Mouse (Mus musculus) CH12.LX (cell line): ENCODE measurements around the gene Tom1. TPM values are rescaled to one million over a fixed set of nuclear protein-coding genes. Genes with fewer than 3 reads are reported as not detected.

Experiments used
- DNase-seq: peaks from one replicate; pipeline ENCODE4 v3.0.0-alpha.2; 2013; ENCODE audit errors: extremely low read depth
- H3K27ac ChIP-seq: 2 replicates; pipeline ENCODE4 v1.5.1; 2012; ENCODE audit warnings: low read depth, mild to moderate bottlenecking, control low read depth, moderate library complexity; ENCODE audit not compliant: insufficient read depth
- H3K27me3 ChIP-seq: replicated peaks from 2 replicates; pipeline ENCODE3; 2012; ENCODE audit warnings: inconsistent platforms
- H3K36me3 ChIP-seq, 2 experiments: replicated peaks in 1 of 2; 2 replicates each; pipeline versions ENCODE3 to v1.6.1; 2012; ENCODE audit warnings: inconsistent platforms in 1 of 2, low read length in 1 of 2, mild to moderate bottlenecking in 1 of 2, mixed read lengths in 1 of 2, moderate library complexity in 1 of 2; ENCODE audit not compliant: control insufficient read depth in 1 of 2, insufficient read depth in 1 of 2
- H3K4me1 ChIP-seq, 2 experiments: 2 replicates each; pipeline ENCODE4 v1.6.1; 2012; ENCODE audit warnings: inconsistent platforms in 1 of 2, moderate library complexity in 1 of 2; ENCODE audit not compliant: insufficient read depth in 2 of 2, control insufficient read depth in 1 of 2
- H3K4me2 ChIP-seq: 2 replicates; pipeline ENCODE4 v1.6.1; 2012; ENCODE audit warnings: low read depth, mild to moderate bottlenecking, control low read depth; ENCODE audit not compliant: poor library complexity, insufficient read depth, severe bottlenecking
- H3K4me3 ChIP-seq, 3 experiments: fragments of 150-350 bp in 1 of 3; sonication (generic) in 1 of 3; replicated peaks in 1 of 3; 2 replicates each; pipeline versions ENCODE3 to v1.5.1; 2011 to 2012; ENCODE audit warnings: low read depth in 2 of 3, low read length in 2 of 3, mild to moderate bottlenecking in 2 of 3, moderate library complexity in 2 of 3, control low read depth in 1 of 3, improper control_type of control experiment in 1 of 3, inconsistent platforms in 1 of 3, mixed read lengths in 1 of 3; ENCODE audit not compliant: poor library complexity in 1 of 3
- H3K79me2 ChIP-seq: replicated peaks from 2 replicates; pipeline ENCODE4 v1.6.1; 2012; ENCODE audit warnings: mild to moderate bottlenecking, moderate library complexity; ENCODE audit not compliant: control insufficient read depth, poor library complexity, insufficient read depth, severe bottlenecking; ENCODE audit errors: extremely low read depth
- H3K9ac ChIP-seq: 2 replicates; pipeline ENCODE4 v1.6.1; 2012; ENCODE audit warnings: low read depth, mild to moderate bottlenecking, control low read depth, moderate library complexity; ENCODE audit not compliant: insufficient read depth
- H3K9me3 ChIP-seq: replicated peaks from 2 replicates; pipeline ENCODE3; 2012; ENCODE audit warnings: low read length, inconsistent platforms, mixed read lengths
- BHLHE40 ChIP-seq: IDR thresholded peaks from 2 replicates; pipeline ENCODE4 v1.6.1; 2011; ENCODE audit warnings: mild to moderate bottlenecking, low read depth, low read length, improper control_type of control experiment
- CHD1 ChIP-seq: IDR thresholded peaks from 2 replicates; pipeline ENCODE4 v1.6.1; 2012; ENCODE audit warnings: low read depth, low read length, improper control_type of control experiment, inconsistent platforms
- CTCF ChIP-seq, 2 experiments: IDR thresholded peaks in 1 of 2; conservative IDR thresholded peaks in 1 of 2; 2 replicates each; pipeline ENCODE4 v1.5.1; 2011 to 2012; ENCODE audit warnings: low read depth in 2 of 2, low read length in 2 of 2, improper control_type of control experiment in 1 of 2, inconsistent platforms in 1 of 2, mild to moderate bottlenecking in 1 of 2, moderate library complexity in 1 of 2
- ELF1 ChIP-seq: IDR thresholded peaks from 2 replicates; pipeline ENCODE4 v1.6.1; 2014; ENCODE audit warnings: low read depth, mild to moderate bottlenecking, inconsistent platforms, low read length, improper control_type of control experiment
- EP300 ChIP-seq: IDR thresholded peaks from 2 replicates; pipeline ENCODE4 v1.6.1; 2011; ENCODE audit warnings: low read length, improper control_type of control experiment
- ETS1 ChIP-seq: conservative IDR thresholded peaks from 2 replicates; pipeline ENCODE4 v1.6.1; 2012; ENCODE audit warnings: low read depth, mild to moderate bottlenecking, inconsistent platforms, low read length, improper control_type of control experiment, moderate library complexity
- GABPA ChIP-seq: IDR thresholded peaks from 2 replicates; pipeline ENCODE4 v1.6.1; 2012; ENCODE audit warnings: low read depth, low read length, improper control_type of control experiment, inconsistent platforms; ENCODE audit not compliant: insufficient replicate concordance
- HCFC1 ChIP-seq: IDR thresholded peaks from 2 replicates; pipeline ENCODE4 v1.6.1; 2012; ENCODE audit warnings: low read depth, mild to moderate bottlenecking, inconsistent platforms, low read length, improper control_type of control experiment
- IRF4 ChIP-seq: IDR thresholded peaks from 2 replicates; pipeline ENCODE4 v1.6.1; 2014; ENCODE audit warnings: low read depth, mild to moderate bottlenecking, inconsistent platforms, low read length, improper control_type of control experiment
- JUND ChIP-seq: conservative IDR thresholded peaks from 2 replicates; pipeline ENCODE4 v1.6.1; 2011; ENCODE audit warnings: low read depth, low read length, improper control_type of control experiment
- MAFK ChIP-seq: IDR thresholded peaks from 2 replicates; pipeline ENCODE4 v1.6.1; 2011; ENCODE audit warnings: low read length, improper control_type of control experiment; ENCODE audit not compliant: insufficient replicate concordance
- MAX ChIP-seq: IDR thresholded peaks from 2 replicates; pipeline ENCODE4 v1.6.1; 2011; ENCODE audit warnings: low read length, improper control_type of control experiment
- MEF2A ChIP-seq: IDR thresholded peaks from 2 replicates; pipeline ENCODE4 v1.6.1; 2014; ENCODE audit warnings: low read depth, mild to moderate bottlenecking, inconsistent platforms, low read length, improper control_type of control experiment, borderline replicate concordance
- MXI1 ChIP-seq: IDR thresholded peaks from 2 replicates; pipeline ENCODE4 v1.6.1; 2011; ENCODE audit warnings: mild to moderate bottlenecking, low read depth, low read length, improper control_type of control experiment
- NRF1 ChIP-seq: IDR thresholded peaks from 2 replicates; pipeline ENCODE4 v1.6.1; 2014; ENCODE audit warnings: low read depth, mild to moderate bottlenecking, inconsistent platforms, low read length, improper control_type of control experiment, moderate library complexity
- POLR2A ChIP-seq: IDR thresholded peaks from 2 replicates; pipeline ENCODE4 v1.6.1; 2011; ENCODE audit warnings: low read depth, mild to moderate bottlenecking, improper control_type of control experiment, low read length
- POLR2AphosphoS2 ChIP-seq: IDR thresholded peaks from 2 replicates; pipeline ENCODE4 v1.6.1; 2011; ENCODE audit warnings: low read depth, low read length, improper control_type of control experiment
- RAD21 ChIP-seq: IDR thresholded peaks from 2 replicates; pipeline ENCODE4 v1.6.1; 2011; ENCODE audit warnings: low read depth, mild to moderate bottlenecking, low read length, improper control_type of control experiment, moderate library complexity
- SIN3A ChIP-seq: IDR thresholded peaks from 2 replicates; pipeline ENCODE4 v1.6.1; 2012; ENCODE audit warnings: low read length, improper control_type of control experiment, inconsistent platforms
- TBP ChIP-seq: conservative IDR thresholded peaks from 2 replicates; pipeline ENCODE4 v1.6.1; 2011; ENCODE audit warnings: low read depth, low read length, improper control_type of control experiment
- TCF12 ChIP-seq: IDR thresholded peaks from 2 replicates; pipeline ENCODE4 v1.6.1; 2014; ENCODE audit warnings: low read depth, mild to moderate bottlenecking, inconsistent platforms, low read length, improper control_type of control experiment
- UBTF ChIP-seq: IDR thresholded peaks from 2 replicates; pipeline ENCODE4 v1.6.1; 2012; ENCODE audit warnings: low read depth, mild to moderate bottlenecking, inconsistent platforms, low read length, improper control_type of control experiment, moderate library complexity
- USF1 ChIP-seq: IDR thresholded peaks from 2 replicates; pipeline ENCODE4 v1.6.1; 2014; ENCODE audit warnings: low read depth, mild to moderate bottlenecking, inconsistent platforms, low read length, improper control_type of control experiment
- ZKSCAN1 ChIP-seq: IDR thresholded peaks from 2 replicates; pipeline ENCODE4 v1.6.1; 2012; ENCODE audit warnings: low read depth, inconsistent platforms, low read length, improper control_type of control experiment, borderline replicate concordance
- dilution Hi-C: fragments of 300-500 bp; cut with MboI; formaldehyde crosslinking; loops from 2 replicates; pipeline ENCODE4 v1.14.3; 2020; ENCODE audit warnings: low sequenced_read_pairs; ENCODE audit not compliant: extremely low pct_unique_long_range_greater_than_20kb, extremely low pct_ligation_motif_present
- in situ Hi-C: fragments of 300-500 bp; cut with MboI; formaldehyde crosslinking; loops from 3 replicates; pipeline ENCODE4 v1.14.3; 2019; ENCODE audit warnings: low sequenced_read_pairs, low pct_ligation_motif_present, low pct_unique_long_range_greater_than_20kb, mixed read lengths
- polyA plus RNA-seq: library from polyadenylated mRNA; unstranded; fragments of >175 nt; gene quantifications from 2 replicates; pipeline ENCODE4 v1.2.1, GENCODE M21; 2012; ENCODE audit warnings: low read depth; ENCODE audit not compliant: insufficient read length
- total RNA-seq, 2 experiments: library from RNA; depleted of rRNA; stranded (reverse); fragments of 300-350 nt in 1 of 2; fragments of >200 nt in 1 of 2; gene quantifications; 2 replicates each; pipeline ENCODE4 v1.2.3; 2012 to 2014

The Tom1 gene
- total and polyA plus RNA-seq, 3 experiments = 13.4 to 25.3 (median 18.4) TPM

DNA sequence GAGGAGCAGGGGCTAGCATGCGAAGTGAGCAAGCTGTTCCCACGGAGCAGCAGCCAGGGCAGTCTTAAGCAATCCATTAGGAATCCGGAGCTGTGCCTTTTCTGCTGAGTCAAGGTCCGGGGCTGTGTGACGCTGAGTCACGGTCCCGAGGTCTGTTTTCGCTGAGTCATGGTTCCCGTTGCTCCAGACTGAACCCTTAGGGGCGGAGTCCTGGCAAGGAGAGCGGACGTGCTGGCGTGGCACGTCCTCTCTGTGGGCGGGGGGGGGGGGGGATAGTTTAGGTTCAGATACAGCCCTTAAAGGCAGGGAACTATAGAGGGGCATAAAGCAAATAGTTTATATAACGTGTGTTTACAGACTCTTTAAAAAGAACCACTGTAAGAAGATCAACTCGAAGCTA is 50.3 kb downstream of the Tom1 start:
- in situ Hi-C loops = no loop called here
- DNase-seq = peak; percentile 97
- dilution Hi-C loops = no loop called here
- Histone ChIP-seq H3K9me3 (no peaks in the 10 kb centered on the region), H3K4me3 (peak overlapping the region; percentile 57 to 67 (median 67)), H3K79me2 (no peaks in the 10 kb centered on the region), H3K4me2 (peak overlapping the region; percentile 37), H3K27me3 (no peaks in the 10 kb centered on the region), H3K4me1 (peaks cover 25 to 53% of the 10 kb centered on the region in 2 experiments), H3K9ac (peak overlapping the region; percentile 39), H3K36me3 (no peaks in the 10 kb centered on the region), H3K27ac (no peak overlapping the region)
- TF ChIP-seq ELF1 (0 out of 2 replicates have a peak, but pooled peaks have one; percentile 13), HCFC1 (no peak), UBTF (no peak), EP300 (0 out of 2 replicates have a peak, but pooled peaks have one; percentile 10), POLR2A (peak; percentile 36; the same call in 1 of the 2 replicates), GABPA (peak; percentile 51), ETS1 (peak; percentile 92), TBP (no peak), SIN3A (peak; percentile 87), NRF1 (no peak), MXI1 (peak; percentile 80; the same call in 1 of the 2 replicates), MAFK (peak; percentile 100), ZKSCAN1 (no peak), USF1 (no peak), TCF12 (0 out of 2 replicates have a peak, but pooled peaks have one; percentile 33), MEF2A (0 out of 2 replicates have a peak, but pooled peaks have one; percentile 27), IRF4 (peak; percentile 37; the same call in 1 of the 2 replicates), JUND (0 out of 2 replicates have a peak, but pooled peaks have one; percentile 8), BHLHE40 (peak; percentile 38; the same call in 1 of the 2 replicates)

DNA sequence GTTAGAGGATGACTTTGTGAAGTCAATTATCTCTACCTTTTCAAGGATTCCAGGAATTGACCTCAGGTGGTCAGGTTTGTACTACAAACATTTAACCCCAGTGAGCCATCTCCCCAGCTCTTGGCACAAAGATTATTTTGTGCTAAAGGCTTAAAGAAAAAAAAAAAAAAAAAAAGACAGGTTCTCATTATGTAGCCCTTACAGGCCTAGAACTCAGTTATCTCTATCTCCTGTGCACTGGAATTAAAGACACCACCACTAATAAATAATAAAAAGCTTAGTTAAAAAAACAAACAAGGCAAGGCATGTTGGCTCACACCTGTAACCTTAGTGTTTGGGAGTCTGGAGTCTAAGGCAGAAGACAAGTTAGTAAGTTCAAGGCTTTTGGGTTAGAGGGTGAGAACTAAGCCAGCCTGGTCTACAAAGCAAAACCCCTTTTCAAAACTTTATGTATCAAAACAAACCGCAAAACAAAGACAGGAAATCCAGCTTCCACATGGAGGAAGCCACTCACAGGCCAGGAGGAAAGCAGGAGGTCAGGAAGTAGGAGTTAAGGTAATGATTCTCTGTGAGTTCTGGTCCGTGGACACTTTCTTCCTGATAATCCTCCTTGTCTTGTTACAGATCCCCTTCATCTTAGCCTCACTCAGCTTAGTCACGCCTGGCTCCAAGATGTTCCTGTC is 51.0 kb downstream of the Tom1 start:
- in situ Hi-C loops (no loop called here), dilution Hi-C loops (no loop called here)
- Histone ChIP-seq H3K9ac (0 out of 2 replicates have a peak overlapping the region, but pooled peaks have one; percentile 20), H3K9me3 (no peaks in the 10 kb centered on the region), H3K4me2 (peak overlapping the region; percentile 37; the same call in 1 of the 2 replicates), H3K4me3 (no peak overlapping the region), H3K27me3 (no peaks in the 10 kb centered on the region), H3K4me1 (peaks cover 29 to 60% of the 10 kb centered on the region in 2 experiments), H3K79me2 (no peaks in the 10 kb centered on the region), H3K36me3 (no peaks in the 10 kb centered on the region), H3K27ac (no peak overlapping the region)
- DNase-seq = no peak
- TF ChIP-seq MAX (no peak), POLR2AphosphoS2 (no peak), RAD21 (no peak), CTCF (conservative IDR thresholded peaks at IDR 0.05 in 1 of 2, IDR thresholded peaks at IDR 0.05 in 1 of 2; ENCODE audit: low read depth in 2 of 2, low read length in 2 of 2) (no peak), BHLHE40 (no peak), MXI1 (no peak), CHD1 (no peak), NRF1 (no peak), ZKSCAN1 (no peak)
